Mouse (Mus musculus): Measurements from ENCODE around the gene Hist1h2bf. TPM values are rescaled to one million over a fixed set of nuclear protein-coding genes. Genes with fewer than 3 reads are reported as not detected.

Gene Hist1h2bf
- not detected for polyA plus RNA-seq (2017; shearing (Covaris generic))

DNA sequence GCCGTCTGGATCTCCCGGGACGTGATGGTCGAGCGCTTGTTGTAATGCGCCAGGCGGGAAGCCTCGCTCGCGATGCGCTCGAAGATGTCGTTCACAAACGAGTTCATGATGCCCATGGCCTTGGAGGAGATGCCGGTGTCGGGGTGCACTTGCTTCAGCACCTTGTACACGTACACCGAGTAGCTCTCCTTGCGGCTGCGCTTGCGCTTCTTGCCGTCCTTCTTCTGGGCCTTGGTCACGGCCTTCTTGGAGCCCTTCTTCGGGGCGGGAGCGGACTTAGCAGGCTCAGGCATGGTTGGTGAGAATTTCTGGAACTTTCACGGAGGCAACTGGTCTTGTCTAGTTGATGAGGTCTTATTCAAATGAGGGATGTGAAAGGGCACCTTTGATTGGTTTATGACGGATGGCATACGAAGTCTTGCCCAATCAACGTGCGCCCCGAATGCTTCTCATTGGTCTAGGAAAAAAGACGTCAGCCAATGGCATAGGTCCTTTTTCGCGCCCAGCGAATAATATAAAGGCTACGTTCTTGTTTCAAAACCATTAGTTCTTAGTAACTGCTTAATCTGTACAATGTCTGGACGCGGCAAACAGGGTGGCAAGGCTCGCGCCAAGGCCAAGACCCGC lies at the start of gene Hist1h2bf, which contains the start of gene Hist1h2ad:
Gene Hist1h2bf (minus strand): TSS at position 299 of the 627 bp plus-strand sequence.
Gene Hist1h2ad (plus strand): TSS at position 484 of the 627 bp plus-strand sequence.

GRCm38 (mm10) chr13:23622175-23622671 lies 48.2 kb upstream of the Hist1h2bf start, which contains the start of gene Hist1h1e:
Hist1h1e (minus strand) TSS chr13:23622558.

DNA sequence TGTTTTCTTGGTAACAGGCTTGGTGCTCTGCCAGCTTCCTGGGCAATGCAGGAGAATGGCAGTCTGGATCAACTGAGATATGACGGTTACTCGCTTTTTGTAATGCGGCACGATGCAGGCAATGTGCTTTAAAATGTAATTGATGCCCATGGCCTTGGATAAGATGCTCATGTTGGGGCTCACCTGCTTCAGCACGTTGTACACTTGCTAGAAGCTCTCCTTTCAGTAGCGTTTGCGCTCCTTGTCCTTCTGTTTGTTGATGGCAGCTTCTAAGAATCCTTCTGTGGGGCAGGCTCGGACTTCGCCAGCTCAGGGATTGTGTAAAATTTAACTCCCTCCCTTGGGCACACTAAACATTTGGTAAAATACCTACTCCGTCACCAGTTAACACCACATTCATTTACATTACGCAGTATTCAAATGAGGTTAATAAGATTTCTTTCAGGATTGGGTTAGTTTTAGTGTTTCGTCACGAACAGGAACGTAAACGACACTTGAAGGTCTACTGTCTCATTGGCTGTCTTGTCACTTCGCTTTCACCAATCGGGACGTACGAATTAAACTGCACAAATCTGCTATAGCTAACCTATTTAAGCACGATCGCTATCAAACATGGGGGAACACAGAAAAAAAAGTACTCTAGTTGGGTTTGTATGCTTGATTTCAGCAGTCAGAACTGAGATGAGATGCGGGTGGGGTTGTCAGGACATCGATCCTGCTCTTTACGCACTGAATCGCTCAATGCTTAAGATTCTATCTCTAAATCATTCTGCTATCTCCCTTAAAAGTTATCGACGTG lies 46.9 kb upstream of the Hist1h2bf start, which contains the start of gene Hist1h2be:
Gene Hist1h2be (minus strand): TSS at position 392 of the 799 bp plus-strand sequence.

DNA sequence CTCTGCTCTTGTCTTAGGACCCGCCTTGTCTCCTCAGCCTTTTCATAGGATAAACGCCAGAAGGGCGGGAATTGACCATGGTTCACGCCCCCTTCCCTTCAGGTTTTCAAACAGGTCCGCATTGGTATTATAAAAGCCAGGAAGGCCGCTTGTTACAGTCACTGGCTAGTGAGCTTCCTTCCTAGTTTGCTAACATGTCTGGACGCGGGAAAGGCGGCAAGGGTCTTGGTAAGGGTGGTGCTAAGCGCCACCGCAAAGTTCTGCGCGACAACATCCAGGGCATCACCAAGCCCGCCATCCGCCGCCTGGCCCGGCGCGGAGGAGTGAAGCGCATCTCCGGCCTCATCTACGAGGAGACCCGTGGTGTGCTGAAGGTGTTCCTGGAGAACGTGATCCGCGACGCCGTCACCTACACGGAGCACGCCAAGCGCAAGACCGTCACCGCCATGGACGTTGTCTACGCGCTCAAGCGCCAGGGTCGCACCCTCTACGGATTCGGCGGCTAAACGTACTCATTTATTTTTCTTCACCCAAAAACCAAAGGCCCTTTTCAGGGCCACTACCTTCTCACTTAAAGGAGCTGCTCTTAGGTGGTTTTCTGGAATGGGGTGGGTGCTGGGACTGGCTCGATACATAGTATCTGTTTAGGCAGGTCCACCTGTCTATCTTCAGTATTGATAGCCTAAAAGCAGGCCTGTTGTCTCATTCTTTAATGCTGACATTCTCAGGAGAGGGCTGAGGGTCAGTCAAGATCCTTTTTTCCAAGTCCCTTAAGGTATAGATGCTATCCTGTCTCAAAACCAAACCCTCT lies 7.6 kb upstream of the Hist1h2bf start, which contains the start of gene Hist1h4d:
Gene Hist1h4d (plus strand): TSS at position 191 of the 811 bp plus-strand sequence.

DNA sequence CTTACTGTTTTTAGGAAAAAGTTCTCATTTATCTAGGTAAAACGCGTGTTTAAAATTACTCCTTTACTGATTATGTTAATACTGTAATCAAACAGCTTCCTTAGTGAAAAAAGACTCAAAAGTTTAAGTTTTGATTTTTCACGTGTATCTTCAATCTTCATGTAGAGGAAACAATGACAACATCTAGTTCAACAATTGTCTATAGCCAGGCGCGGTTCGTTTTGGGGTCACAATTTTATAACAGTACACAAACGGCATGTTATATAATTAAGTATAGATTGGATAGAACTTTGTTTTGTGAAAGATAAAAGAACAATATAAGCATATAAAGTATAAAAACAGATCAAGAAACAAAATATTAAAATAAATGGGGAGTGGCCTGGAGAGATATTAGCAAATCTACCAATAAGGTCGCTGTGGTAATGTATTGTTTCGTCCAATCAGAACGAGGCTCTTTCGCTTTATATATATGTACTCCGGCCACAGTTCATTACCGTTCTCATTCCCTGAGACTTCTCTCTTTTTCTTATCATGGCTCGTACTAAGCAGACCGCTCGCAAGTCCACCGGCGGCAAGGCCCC lies 1.4 kb upstream of the Hist1h2bf start, which contains the start of gene Hist1h3d:
Gene Hist1h3d (plus strand): TSS at position 493 of the 581 bp plus-strand sequence.

DNA sequence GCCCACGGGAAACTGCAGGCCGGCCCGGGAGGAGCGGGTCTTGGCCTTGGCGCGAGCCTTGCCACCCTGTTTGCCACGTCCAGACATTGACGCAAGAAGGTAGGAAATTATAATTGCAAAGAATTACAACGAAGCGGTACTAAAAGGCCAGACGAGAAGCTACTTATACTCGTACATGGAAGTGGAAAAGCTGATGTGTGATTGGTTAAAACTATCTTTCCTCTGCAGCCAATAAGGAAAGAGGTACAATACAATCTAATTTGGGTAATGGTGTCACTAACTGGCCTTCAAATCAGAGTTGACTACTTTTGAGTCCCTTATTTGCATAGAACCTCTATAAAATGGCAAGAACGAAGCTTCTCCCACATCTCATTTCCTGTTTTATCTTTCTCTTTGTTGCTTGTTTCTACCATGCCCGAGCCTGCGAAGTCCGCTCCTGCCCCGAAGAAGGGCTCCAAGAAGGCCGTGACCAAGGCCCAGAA lies 2.9 kb downstream of the Hist1h2bf start, which contains the start of the genes Hist1h2ae and Hist1h2bg:
Gene Hist1h2ae (minus strand): TSS at position 199 of the 482 bp plus-strand sequence.
Gene Hist1h2bg (plus strand): TSS at position 375 of the 482 bp plus-strand sequence.

GRCm38 (mm10) chr13:23561883-23562659 lies 11.9 kb downstream of the Hist1h2bf start, which contains the start of gene Hist1h3e:
Hist1h3e (minus strand) TSS chr13:23562369.

DNA sequence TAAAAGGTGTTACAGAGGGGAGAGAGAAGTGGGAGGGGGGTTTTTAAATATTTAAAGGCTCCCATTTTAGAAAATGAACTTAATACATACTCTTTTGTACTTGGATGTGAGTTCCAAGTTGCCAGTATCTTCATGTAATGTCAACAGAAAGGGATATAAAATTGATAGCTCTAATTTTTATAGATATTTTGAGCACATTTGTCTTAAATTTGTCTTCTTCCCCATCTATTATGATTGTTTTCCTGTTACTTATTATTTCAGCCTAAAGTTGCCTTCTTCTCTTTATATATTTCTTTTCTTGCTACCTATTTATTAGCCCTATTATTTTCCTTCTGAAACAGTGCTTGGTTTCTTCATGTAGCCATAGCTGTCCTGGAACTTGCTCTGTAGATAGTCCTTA lies 21.0 kb downstream of the Hist1h2bf start, which contains the start of gene Hist1h1d:
Gene Hist1h1d (plus strand): TSS at position 301 of the 400 bp plus-strand sequence.

DNA sequence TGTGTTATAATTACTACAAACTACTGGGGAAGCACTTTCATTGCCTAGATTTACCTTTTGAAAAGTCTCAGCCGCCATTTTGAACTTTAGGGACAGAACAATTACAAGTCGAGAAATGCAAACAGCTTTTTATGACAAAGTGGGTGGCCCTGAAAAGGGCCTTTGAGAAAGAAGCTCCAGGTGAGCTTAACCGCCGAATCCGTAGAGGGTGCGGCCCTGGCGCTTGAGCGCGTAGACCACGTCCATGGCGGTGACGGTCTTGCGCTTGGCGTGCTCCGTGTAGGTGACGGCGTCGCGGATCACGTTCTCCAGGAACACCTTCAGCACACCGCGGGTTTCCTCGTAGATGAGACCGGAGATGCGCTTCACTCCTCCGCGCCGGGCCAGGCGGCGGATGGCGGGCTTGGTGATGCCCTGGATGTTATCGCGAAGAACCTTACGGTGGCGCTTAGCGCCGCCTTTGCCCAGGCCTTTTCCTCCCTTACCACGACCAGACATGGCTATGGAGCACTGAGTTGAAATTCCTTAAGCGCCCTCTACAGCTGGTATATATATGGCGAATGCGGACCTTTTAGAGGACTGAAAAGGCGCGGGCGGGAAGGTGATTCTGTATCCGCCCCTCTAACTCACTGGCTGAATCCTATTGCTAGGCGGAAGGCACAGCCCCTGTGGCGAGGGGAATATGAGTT lies 22.7 kb downstream of the Hist1h2bf start, which contains the start of gene Hist1h4f:
Gene Hist1h4f (minus strand): TSS at position 503 of the 689 bp plus-strand sequence.

GRCm38 (mm10) chr13:23543965-23544786 lies 29.8 kb downstream of the Hist1h2bf start, which contains the start of gene Hist1h3f:
Hist1h3f (plus strand) TSS chr13:23544052.

GRCm38 (mm10) chr13:23542999-23543607 lies 30.9 kb downstream of the Hist1h2bf start, which contains the start of gene Hist1h2bh:
Hist1h2bh (minus strand) TSS chr13:23543392.

DNA sequence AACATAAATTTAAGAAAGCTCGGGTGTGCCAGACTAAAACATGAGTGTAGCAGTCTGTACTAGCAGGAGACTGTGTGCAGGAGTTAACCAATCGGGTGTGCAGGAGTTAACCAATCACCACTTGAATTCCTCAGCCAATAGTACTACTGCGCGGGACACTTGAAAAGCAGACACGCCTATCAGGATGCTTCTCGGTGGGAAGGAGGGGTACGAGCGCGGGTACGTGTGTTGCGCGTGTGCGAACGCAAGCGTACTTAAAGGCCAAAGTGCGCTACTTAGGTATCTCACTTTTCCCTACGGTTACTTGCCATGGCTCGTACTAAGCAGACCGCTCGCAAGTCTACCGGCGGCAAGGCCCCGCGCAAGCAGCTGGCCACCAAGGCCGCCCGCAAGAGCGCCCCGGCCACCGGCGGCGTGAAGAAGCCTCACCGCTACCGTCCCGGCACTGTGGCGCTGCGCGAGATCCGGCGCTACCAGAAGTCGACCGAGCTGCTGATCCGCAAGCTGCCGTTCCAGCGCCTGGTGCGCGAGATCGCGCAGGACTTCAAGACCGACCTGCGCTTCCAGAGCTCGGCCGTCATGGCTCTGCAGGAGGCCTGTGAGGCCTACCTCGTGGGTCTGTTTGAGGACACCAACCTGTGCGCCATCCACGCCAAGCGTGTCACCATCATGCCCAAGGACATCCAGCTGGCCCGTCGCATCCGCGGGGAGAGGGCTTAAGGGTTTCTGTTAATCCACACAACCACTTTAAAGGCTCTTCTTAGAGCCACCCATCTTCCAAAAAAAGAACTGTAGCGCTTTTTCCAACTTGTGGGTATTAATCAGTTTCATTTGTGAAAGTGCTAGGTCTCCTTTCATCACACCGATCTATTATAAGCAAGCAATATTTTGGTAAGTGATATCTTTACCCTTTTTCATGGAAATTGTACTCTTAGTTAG lies 38.6 kb downstream of the Hist1h2bf start, which contains the start of gene Hist1h3g:
Gene Hist1h3g (plus strand): TSS at position 286 of the 939 bp plus-strand sequence.

DNA sequence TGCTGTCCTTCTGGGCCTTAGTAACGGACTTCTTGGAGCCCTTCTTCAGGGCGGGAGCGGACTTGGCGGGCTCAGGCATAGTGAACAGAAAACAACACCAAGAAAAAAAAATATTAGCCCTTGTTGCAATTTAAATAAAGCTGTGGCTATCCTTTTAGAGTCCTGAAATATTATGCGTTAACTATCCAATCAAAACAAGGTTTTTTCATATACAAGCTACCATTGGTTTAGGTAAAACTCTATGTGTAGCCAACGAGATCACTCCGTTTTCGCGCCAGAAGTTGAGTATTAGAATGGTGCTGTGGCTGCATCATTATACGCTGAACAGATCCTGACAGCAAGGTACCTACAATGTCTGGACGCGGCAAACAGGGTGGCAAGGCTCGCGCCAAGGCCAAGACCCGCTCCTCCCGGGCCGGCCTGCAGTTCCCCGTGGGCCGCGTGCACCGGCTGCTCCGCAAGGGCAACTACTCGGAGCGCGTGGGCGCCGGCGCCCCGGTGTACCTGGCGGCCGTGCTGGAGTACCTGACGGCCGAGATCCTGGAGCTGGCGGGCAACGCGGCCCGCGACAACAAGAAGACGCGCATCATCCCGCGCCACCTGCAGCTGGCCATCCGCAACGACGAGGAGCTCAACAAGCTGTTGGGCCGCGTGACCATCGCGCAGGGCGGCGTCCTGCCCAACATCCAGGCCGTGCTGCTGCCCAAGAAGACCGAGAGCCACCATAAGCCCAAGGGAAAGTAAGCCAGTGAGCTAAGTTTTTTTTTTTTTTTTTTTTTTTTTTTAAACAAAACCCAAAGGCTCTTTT lies 40.2 kb downstream of the Hist1h2bf start, which contains the start of gene Hist1h2af:
Gene Hist1h2af (plus strand): TSS at position 347 of the 808 bp plus-strand sequence.

DNA sequence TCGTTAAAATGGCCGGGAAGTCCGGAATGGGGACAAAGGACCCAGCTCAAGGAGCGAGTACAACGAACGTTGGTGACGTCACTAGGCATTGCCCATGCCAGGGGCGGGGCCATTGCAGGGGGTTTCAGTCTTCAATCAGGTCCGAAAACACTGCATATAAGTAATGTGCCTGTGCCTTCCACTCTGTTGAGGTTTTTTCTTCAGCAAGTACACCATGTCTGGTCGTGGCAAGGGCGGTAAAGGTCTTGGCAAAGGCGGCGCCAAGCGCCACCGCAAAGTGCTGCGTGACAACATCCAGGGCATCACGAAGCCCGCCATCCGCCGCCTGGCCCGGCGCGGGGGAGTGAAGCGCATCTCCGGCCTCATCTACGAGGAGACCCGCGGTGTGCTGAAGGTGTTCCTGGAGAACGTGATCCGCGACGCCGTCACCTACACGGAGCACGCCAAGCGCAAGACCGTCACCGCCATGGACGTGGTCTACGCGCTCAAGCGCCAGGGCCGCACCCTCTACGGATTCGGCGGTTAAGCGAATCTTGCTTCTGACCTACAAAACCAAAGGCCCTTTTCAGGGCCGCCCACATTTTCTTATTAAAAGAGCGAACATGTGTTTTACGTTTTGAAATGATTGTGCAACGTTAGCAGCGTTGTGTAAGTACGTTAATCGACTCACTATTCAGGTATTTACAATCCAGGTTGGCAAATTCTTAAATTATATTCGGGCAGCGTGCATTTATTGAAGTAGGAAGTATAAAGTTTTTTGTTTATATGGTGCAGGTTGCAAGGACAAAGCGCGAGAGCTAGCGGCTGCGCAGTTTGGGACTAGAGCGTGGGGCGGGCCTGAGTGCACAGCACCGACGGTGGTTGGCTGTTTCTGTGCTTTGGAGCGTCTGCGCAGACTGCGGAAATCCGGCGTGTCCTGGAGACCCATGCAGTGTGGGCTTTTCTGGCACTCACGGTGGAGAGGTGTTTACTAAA lies 42.8 kb downstream of the Hist1h2bf start, which contains the start of gene Hist1h4h:
Gene Hist1h4h (plus strand): TSS at position 150 of the 975 bp plus-strand sequence.

Measured in naive thymus-derived CD4-positive, alpha-beta T cell, adult 5 months (primary cell).